Mouse (Mus musculus) stomach, embryonic 16.5 days (tissue): ENCODE data around the gene Slc22a18. TPM values are rescaled to one million over a fixed set of nuclear protein-coding genes. Genes with fewer than 3 reads are reported as not detected.
A peak's percentile ranks its signal among the peaks of the same experiment; 100 is the strongest.

Experiments used
- ATAC-seq: fragments of 200-750 bp; cut with Nextera tagmentation; 2 replicates; pipeline ENCODE4 v1.8.0; 2017; ENCODE audit warnings: moderate number of reproducible peaks, moderate TSS enrichment; ENCODE audit not compliant: insufficient read depth, low FRiP score
- H3K27ac ChIP-seq: fragments of 300-500 bp; sonication (generic); 2 replicates; pipeline ENCODE4 v1.5.1; 2014; ENCODE audit warnings: low read length
- H3K27me3 ChIP-seq: fragments of 300-500 bp; sonication (generic); 2 replicates; pipeline ENCODE4 v1.6.1; 2014; ENCODE audit warnings: low read length, control low read depth, mixed read lengths; ENCODE audit not compliant: control insufficient read depth, insufficient read depth
- H3K36me3 ChIP-seq: fragments of 300-500 bp; sonication (generic); 2 replicates; pipeline ENCODE4 v1.6.1; 2014; ENCODE audit warnings: low read length; ENCODE audit not compliant: control insufficient read depth, insufficient read depth
- H3K4me1 ChIP-seq: fragments of 300-500 bp; sonication (generic); 2 replicates; pipeline ENCODE4 v1.6.1; 2014; ENCODE audit warnings: low read length, control low read depth, mixed read lengths; ENCODE audit not compliant: control insufficient read depth, insufficient read depth
- H3K4me2 ChIP-seq: fragments of 300-500 bp; sonication (generic); 2 replicates; pipeline ENCODE4 v1.6.1; 2014; ENCODE audit warnings: low read depth, low read length, mixed read lengths
- H3K4me3 ChIP-seq: fragments of 300-500 bp; sonication (generic); replicated peaks from 2 replicates; pipeline ENCODE4 v1.5.1; 2014; ENCODE audit warnings: mild to moderate bottlenecking, low read length
- H3K9ac ChIP-seq: fragments of 300-500 bp; sonication (generic); 2 replicates; pipeline ENCODE4 v1.6.1; 2014; ENCODE audit warnings: low read length
- H3K9me3 ChIP-seq: fragments of 300-500 bp; sonication (generic); replicated peaks from 2 replicates; pipeline ENCODE4 v1.6.1; 2016; ENCODE audit warnings: low read length, control low read depth; ENCODE audit not compliant: control insufficient read depth
- WGBS: fragments of 180-500 bp; shearing (Covaris S2); extraction: QIAGEN DNeasy Blood & Tissue Kit; methylation state at CpG from one replicate; pipeline ENCODE4 v1.1.7; 2014; 5-methylcytosine and 5-hydroxymethylcytosine counted together
- polyA plus RNA-seq: library from polyadenylated mRNA; unstranded; fragments of >200 nt; fragmentation: Nextera tagmentation; extraction: Ambion mirVana; gene quantifications from 2 replicates; pipeline ENCODE4 v1.2.1, GENCODE M21; 2015

Gene Slc22a18
- polyA plus RNA-seq = 11.3 and 15.8 TPM in 2 replicates

DNA sequence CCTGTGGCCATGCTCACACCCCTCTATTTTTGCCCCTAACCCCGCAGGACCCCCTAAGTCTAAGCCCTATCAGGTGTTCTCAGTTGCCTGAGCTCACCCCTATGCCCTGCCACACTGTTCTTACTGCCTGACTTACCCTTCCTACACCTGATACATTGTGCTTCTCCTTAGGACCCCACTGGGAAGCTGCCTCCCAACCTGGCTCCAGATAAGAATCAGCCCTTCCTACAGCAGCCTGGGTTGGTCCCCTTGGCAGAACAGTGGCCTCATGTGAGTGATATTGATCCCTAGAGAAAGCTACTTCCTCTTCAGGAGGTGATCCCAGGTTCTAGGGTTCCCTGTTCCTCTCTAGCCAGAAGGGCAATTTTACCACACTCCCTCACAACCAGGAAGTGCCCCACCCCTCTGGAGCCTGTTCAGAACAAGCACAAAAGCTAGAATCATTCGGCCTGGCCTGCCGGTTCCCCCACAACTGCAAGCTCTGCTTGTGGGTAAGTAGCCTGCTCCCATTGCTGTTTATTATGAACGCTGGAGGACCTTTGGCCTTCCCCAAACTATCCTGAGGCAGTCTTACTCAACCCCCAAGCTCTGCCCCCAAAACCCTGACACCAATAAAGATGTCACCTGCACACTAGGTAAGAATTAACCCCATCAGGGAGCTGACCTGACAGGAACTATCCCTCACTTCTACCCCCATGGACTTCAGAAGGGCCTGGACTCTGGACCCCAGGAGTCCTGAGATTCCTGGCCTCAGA, at the start of gene Slc22a18:
Gene Slc22a18 (plus strand): TSS at position 390 of the 755 bp plus-strand sequence.
- Histone ChIP-seq H3K4me2 (peak within 1 kb of the TSS; percentile 47), H3K9ac (peak within 1 kb of the TSS; percentile 58), H3K27ac (peak within 1 kb of the TSS; percentile 86), H3K27me3 (no peaks in the 10 kb centered on the region), H3K9me3 (no peaks in the 10 kb centered on the region), H3K4me3 (peak within 1 kb of the TSS; percentile 36), H3K4me1 (peaks cover 6% of the 10 kb centered on the region; the same call in 1 of the 2 replicates), H3K36me3 (no peaks in the 10 kb centered on the region)
- peak; percentile 65 for ATAC-seq
- 21% methylated on average over 4 of the region's 4 CpGs for WGBS

DNA sequence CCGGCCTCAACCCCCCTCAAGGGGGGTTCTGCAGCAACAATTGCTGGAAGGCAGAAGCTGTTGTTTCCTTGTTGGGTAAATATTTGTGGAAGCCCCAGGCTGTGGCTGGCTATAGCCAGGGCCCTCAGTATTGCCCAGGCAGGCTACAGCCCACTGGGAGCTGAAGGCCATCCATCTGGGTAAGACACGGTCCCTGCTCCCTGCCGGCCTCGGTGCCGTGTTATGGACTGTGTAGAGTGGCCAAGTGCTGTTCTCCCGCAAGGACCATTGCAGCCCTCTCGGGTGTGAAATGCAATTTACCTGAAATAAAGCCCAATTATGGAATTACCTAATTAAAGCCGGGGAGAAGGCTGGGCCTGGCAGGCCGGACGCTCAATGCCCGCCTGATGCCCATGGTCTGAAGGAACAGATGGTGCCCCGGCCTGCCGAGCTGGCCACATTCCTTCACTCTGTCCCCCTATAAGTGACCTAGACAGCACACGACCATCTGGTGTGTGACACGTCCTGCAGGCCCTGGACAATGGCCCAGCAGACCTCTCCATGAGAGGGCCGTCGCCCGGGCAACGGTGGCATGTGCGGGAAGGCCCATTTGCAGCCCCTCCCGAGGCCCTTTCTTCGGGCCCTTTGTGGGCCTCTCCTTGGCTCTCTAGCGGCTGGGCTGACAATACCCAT, 45.3 kb upstream of the Slc22a18 start:
- peak; percentile 38; the same call in 1 of the 2 replicates for ATAC-seq
- no peak overlapping the region for H3K27ac ChIP-seq
- peaks cover 7% of the 10 kb centered on the region for H3K4me1 ChIP-seq
- H3K9ac ChIP-seq = no peak overlapping the region
- no peaks in the 10 kb centered on the region for H3K9me3 ChIP-seq
- H3K4me2 ChIP-seq = no peak overlapping the region
- no peaks in the 10 kb centered on the region for H3K27me3 ChIP-seq
- H3K36me3 ChIP-seq = no peaks in the 10 kb centered on the region
- H3K4me3 ChIP-seq = no peak overlapping the region
- 59% methylated on average over 23 of the region's 23 CpGs for WGBS

DNA sequence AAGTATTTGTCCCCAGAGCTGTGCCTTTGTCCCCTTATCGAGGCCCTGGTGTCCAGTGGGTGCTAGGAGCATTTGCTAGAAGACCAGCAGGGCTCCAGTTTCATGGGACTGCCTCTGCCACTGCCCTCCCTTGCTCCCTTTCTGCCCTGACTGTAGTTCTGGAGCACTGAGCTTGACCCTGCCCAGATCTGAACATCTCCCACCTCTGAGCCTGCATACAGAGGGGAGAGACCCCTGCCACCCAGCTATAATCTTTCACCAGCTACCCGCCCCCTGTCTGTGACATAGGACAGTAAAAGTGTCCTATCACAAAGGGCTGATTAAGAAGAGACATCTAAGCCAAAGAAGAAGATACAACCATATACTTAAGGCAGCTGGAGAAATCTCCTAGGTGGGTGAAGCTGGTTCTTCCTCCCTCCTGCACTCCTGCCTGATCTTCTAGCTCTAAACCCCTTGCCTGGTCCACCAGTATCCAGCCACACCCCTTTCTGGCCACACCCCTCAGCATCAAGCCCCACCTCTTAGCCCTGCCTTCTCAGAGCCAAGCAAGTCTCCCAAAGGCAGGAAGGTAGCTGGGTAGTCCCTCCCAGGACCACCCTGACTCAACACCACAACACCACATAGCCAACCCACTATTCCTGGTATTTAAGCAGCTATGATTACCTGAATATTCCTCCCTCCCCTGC, 44.6 kb upstream of the Slc22a18 start:
- H3K4me3 ChIP-seq = no peak overlapping the region
- ATAC-seq = no peak

DNA sequence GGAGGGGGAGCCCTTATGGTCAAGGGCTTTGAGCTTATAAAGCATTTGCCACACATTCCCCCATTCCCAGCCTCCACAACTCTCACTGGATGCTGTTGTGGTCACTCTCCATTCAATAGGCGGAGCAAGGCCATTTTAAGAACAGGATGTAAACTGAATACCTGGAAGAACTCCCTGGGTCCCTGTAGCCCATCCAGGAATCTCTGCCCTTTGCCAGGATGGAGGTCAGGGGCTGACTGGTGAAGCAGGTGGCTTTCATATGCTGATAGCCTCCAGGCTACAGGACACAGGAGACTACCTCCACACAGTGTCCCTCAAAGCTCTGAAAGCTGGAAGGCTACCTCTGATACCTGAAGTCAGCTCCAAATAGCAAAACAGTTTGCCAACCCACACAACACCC, 40.9 kb upstream of the Slc22a18 start:
- no peak overlapping the region for H3K4me3 ChIP-seq
- no peak overlapping the region for H3K4me2 ChIP-seq
- no peaks in the 10 kb centered on the region for H3K9me3 ChIP-seq
- no peak overlapping the region for H3K27ac ChIP-seq
- WGBS = 90% methylated on average over 1 of the region's 1 CpGs
- H3K9ac ChIP-seq = no peak overlapping the region
- H3K27me3 ChIP-seq = no peaks in the 10 kb centered on the region
- H3K36me3 ChIP-seq = no peaks in the 10 kb centered on the region
- no peak for ATAC-seq
- peaks cover 8% of the 10 kb centered on the region for H3K4me1 ChIP-seq

More for the DNA sequence above, 44.6 kb upstream of the Slc22a18 start:
- Histone ChIP-seq H3K4me1 (peaks cover 7% of the 10 kb centered on the region), H3K27ac (no peak overlapping the region), H3K36me3 (no peaks in the 10 kb centered on the region), H3K9ac (no peak overlapping the region), H3K9me3 (no peaks in the 10 kb centered on the region), H3K27me3 (no peaks in the 10 kb centered on the region), H3K4me2 (no peak overlapping the region)
- WGBS = 49% methylated on average over 2 of the region's 2 CpGs

DNA sequence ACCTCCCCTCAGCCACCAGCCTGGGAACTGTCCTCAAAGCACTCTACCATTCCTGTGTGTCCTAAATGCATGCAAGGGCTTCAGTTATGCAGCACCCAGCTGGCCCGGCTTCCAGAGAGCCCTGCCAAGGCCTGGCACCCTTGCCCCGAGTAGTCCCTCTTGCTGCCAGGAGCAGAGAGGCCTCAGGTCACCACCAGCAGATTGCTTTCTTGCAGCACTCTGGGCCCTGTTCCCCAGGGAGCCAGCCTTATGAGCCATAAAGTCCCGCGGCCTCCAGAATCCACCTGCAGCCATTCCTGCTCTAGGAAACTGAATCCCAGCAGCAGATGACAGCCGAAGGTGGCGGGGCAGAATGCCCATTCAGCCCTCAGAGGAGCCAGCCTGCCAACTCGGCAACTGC, 40.2 kb upstream of the Slc22a18 start:
- no peak overlapping the region for H3K4me2 ChIP-seq
- no peak overlapping the region for H3K9ac ChIP-seq
- 76% methylated on average over 7 of the region's 7 CpGs for WGBS
- no peaks in the 10 kb centered on the region for H3K36me3 ChIP-seq
- H3K27me3 ChIP-seq = no peaks in the 10 kb centered on the region
- H3K9me3 ChIP-seq = no peaks in the 10 kb centered on the region
- no peak for ATAC-seq
- no peak overlapping the region for H3K27ac ChIP-seq
- H3K4me1 ChIP-seq = peaks cover 9% of the 10 kb centered on the region
- H3K4me3 ChIP-seq = no peak overlapping the region

DNA sequence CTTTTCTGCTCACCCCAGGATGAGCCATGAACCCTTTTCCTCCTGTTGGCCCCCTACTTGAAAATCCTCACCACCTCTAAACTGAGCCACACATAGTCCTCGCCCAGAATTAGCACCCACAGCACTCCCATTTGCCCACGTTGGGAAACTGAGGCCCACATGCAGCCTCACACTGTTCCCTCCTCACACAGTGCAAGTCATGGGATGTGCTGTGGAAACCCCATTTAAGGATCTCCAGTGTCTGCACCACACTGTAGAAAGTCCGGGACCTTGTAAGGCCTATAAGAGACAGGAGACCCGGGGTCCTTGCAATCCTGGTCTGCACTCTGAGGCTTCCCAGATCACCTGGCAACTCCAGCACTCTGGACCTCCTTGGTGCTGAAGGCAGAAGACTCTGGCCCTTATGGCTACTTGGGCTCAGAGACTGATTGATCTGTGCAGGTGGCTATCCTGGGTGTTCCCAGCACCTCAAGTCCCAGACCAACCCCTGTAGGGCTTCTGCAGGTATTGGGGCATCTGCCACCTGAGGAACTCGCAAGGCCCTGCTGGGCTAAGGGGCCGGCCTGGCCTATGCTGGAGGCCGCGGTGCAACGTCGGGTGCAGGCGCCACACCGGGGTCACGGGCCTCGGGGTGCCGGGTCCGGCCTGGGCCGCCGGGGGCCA, 36.2 kb upstream of the Slc22a18 start:
- peak overlapping the region; percentile 83 for H3K9ac ChIP-seq
- peak; percentile 54 for ATAC-seq
- peak overlapping the region; percentile 50 for H3K4me3 ChIP-seq
- H3K4me1 ChIP-seq = 0 out of 2 replicates have a peak, but pooled peaks cover 5% of the 10 kb centered on the region
- H3K36me3 ChIP-seq = no peaks in the 10 kb centered on the region
- H3K4me2 ChIP-seq = peak overlapping the region; percentile 96
- 0 out of 2 replicates have a peak overlapping the region, but pooled peaks have one; percentile 26 for H3K27ac ChIP-seq
- H3K9me3 ChIP-seq = no peaks in the 10 kb centered on the region
- WGBS = 23% methylated on average over 18 of the region's 18 CpGs
- H3K27me3 ChIP-seq = no peaks in the 10 kb centered on the region

DNA sequence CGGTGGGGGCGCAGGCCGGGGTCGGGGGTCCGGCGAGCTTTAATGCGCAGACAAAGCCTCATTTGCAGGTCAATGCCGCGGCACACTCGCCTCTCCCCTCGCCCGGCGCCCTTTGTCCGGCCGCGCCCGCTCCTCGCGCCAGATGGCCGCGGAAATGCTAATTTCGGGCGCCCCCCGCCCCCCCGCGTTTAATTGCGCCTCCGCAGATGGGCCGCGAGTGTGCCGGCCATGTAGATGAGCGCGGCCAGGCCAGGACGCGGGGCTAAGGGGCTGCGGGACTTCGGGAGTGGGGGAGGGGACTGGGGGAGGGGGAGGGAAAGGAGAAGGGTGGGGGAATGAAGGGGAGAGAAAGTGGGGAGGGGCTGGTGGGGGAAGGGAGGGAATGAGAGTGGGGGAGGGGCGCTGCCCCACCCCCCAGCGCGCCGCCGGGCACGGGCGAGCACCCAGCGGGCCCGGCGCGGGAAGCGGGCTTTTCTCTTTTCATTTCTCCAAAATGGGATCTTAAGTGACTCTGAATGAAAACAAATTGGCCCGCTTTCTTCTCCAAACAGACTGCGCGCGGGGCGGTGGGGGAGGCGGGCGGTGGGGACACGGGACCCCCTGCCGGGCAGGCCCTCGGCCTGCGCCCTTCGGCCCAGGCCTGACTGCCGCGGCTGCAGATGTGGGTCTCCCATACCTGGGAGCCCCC, 35.5 kb upstream of the Slc22a18 start:
- peak overlapping the region; percentile 83 for H3K9ac ChIP-seq
- peak overlapping the region; percentile 50 for H3K4me3 ChIP-seq
- no peaks in the 10 kb centered on the region for H3K36me3 ChIP-seq
- 0 out of 2 replicates have a peak, but pooled peaks cover 5% of the 10 kb centered on the region for H3K27me3 ChIP-seq
- WGBS = 1% methylated on average over 63 of the region's 63 CpGs
- ATAC-seq = peak; percentile 12; the same call in 1 of the 2 replicates
- H3K9me3 ChIP-seq = no peaks in the 10 kb centered on the region
- H3K4me1 ChIP-seq = 0 out of 2 replicates have a peak, but pooled peaks cover 5% of the 10 kb centered on the region
- H3K4me2 ChIP-seq = peak overlapping the region; percentile 96
- H3K27ac ChIP-seq = peak overlapping the region; percentile 26; the same call in 1 of the 2 replicates

DNA sequence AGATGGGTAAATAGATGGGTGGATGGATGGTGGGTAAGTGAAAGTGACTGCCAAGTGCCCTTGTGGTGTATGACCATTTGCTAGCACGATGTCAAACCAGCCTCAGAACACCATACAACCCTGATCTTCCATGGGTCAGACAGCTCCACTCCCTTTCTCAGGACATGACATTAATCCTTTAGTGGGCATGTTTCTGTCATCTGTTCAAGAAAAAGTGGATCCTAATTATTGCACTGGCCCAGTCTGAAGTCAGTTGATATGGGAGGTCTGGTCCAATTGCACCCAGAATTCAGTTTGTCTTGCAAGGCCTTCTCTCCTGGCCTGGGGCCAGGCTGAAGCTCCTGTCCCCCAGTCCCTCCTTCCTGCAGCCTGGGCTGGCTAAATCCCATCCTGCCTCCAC, 34.6 kb upstream of the Slc22a18 start:
- Histone ChIP-seq H3K4me3 (no peak overlapping the region), H3K36me3 (no peaks in the 10 kb centered on the region), H3K4me1 (0 out of 2 replicates have a peak, but pooled peaks cover 5% of the 10 kb centered on the region), H3K27me3 (peaks cover 8% of the 10 kb centered on the region; the same call in 1 of the 2 replicates), H3K9ac (no peak overlapping the region), H3K4me2 (no peak overlapping the region), H3K27ac (no peak overlapping the region), H3K9me3 (no peaks in the 10 kb centered on the region)
- 77% methylated on average over 1 of the region's 1 CpGs for WGBS
- no peak for ATAC-seq
